10 mouse cellular contexts compared by ENCODE assay signal in the genomic region with DNA sequence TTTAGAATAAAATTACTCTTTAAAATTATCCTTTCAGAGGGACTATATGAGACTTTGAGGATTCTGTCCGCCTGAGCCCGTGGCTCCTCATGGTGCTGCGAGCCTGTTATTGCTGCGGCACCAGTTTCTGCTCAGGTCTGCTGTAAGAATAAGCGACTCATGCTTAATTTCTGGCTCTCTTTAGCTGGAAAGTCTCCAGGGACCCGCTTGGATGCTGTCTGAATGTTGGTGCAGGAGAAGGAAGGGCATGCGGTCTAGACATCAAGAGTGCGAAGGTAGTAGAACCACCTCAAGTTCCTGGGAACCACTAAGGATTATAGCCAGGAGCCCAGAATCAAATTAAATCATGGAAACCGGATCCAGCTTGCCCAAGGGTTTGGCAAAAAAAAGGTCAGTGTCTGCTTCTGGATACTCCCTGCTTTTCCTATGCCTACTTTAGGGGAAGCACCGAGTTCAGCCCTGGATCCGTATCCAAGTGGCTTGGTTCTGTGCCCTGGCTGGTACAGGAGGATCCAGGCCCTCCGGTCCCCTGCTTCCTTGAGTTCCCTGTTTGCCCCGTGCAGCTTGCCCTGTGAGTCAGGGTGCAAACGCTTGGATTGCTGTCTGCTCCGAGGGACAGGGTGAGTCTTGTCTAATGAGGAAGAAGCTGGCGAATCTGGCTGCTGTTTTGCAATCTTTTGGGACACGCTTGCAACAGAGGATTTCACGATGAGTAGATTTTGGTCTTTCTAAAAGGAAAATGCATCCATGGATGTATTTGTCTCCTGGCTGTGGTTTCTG.
A peak's percentile ranks its signal among the peaks of the same experiment; 100 is the strongest.
DNase-seq lines count a peak whose midpoint lies in the region; ATAC-seq and TF ChIP-seq lines count a peak whose summit lies in the region.
"Had no signal": no experiment of that assay in that cellular context is flagged by ENCODE, and none has a peak within 500 bp of the region (broad histone marks: within the 10 kb centered on the region; RNA-seq: fewer than 3 reads in every experiment).

No protein-coding gene starts in this region.

- ATAC-seq in intestine, embryonic 16.5 days: peak; percentile 55
- no peak for ATAC-seq in intestine, embryonic 15.5 days
- ATAC-seq in lung, postnatal 0 days: peak; percentile 74
- ATAC-seq in midbrain, embryonic 16.5 days: no peak
- ATAC-seq in kidney, embryonic 14.5 days (ENCODE audit: low FRiP score, low TSS enrichment): no peak
- ATAC-seq: hindbrain, embryonic 16.5 days had no signal

- 83% methylated on average over 18 of the region's 18 CpGs for WGBS in intestine, embryonic 16.5 days
- WGBS in intestine, embryonic 15.5 days: 82% methylated on average over 18 of the region's 18 CpGs
- 74% methylated on average over 18 of the region's 18 CpGs for WGBS in lung, postnatal 0 days
- WGBS in midbrain, embryonic 16.5 days: 86% methylated on average over 18 of the region's 18 CpGs
- WGBS in kidney, embryonic 14.5 days: 75% methylated on average over 18 of the region's 18 CpGs

- no peaks in the 10 kb centered on the region for H3K9me3 ChIP-seq in intestine, embryonic 16.5 days (ENCODE audit: control insufficient read depth, low read length)
- H3K9me3 ChIP-seq in intestine, embryonic 15.5 days: no peaks in the 10 kb centered on the region
- no peaks in the 10 kb centered on the region for H3K9me3 ChIP-seq in lung, postnatal 0 days (ENCODE audit: low read length)
- H3K9me3 ChIP-seq in midbrain, embryonic 16.5 days (replicated peaks; ENCODE audit: control insufficient read depth, low read length, poor library complexity, severe bottlenecking): no peaks in the 10 kb centered on the region
- no peaks in the 10 kb centered on the region for H3K9me3 ChIP-seq in kidney, embryonic 14.5 days (ENCODE audit: control insufficient read depth, low read length)
- H3K9me3 ChIP-seq: midbrain, embryonic 12.5 days had no signal

- TF ChIP-seq CTCF in lung, postnatal 0 days (IDR thresholded peaks at IDR 0.05): no peak

- peak; percentile 96 for DNase-seq in adipocyte (ENCODE audit: low spot score)
- DNase-seq in fat pad, adult 2 months (ENCODE audit: extremely low read depth, low read depth, low spot score): peak; percentile 94
- peak; percentile 83 for DNase-seq in lung, postnatal 0 days (ENCODE audit: low spot score)
- DNase-seq: thymus, postnatal 36 days had no signal

- TF ChIP-seq EP300 in lung, postnatal 0 days (IDR thresholded peaks at IDR 0.05): peak; percentile 35; the same call in 1 of the 2 replicates

- no peak overlapping the region for H3K27ac ChIP-seq in intestine, embryonic 16.5 days (ENCODE audit: low read length)
- no peak overlapping the region for H3K27ac ChIP-seq in intestine, embryonic 15.5 days
- no peak overlapping the region for H3K27ac ChIP-seq in lung, postnatal 0 days (ENCODE audit: low read length)
- no peak overlapping the region for H3K27ac ChIP-seq in midbrain, embryonic 16.5 days (ENCODE audit: low read length)
- no peak overlapping the region for H3K27ac ChIP-seq in kidney, embryonic 14.5 days (ENCODE audit: low read depth, low read length)
- H3K27ac ChIP-seq: midbrain, embryonic 12.5 days had no signal

- H3K9ac ChIP-seq in intestine, embryonic 16.5 days (ENCODE audit: low read depth, low read length): no peak overlapping the region
- no peak overlapping the region for H3K9ac ChIP-seq in intestine, embryonic 15.5 days
- no peak overlapping the region for H3K9ac ChIP-seq in lung, postnatal 0 days (replicated peaks; ENCODE audit: low read depth)
- H3K9ac ChIP-seq in midbrain, embryonic 16.5 days (ENCODE audit: low read depth, low read length): no peak overlapping the region
- H3K9ac ChIP-seq in kidney, embryonic 14.5 days (ENCODE audit: low read depth, low read length): no peak overlapping the region
- H3K9ac ChIP-seq: midbrain, embryonic 12.5 days had no signal

- H3K4me2 ChIP-seq in intestine, embryonic 16.5 days (ENCODE audit: low read depth, low read length): no peak overlapping the region
- no peak overlapping the region for H3K4me2 ChIP-seq in intestine, embryonic 15.5 days (replicated peaks)
- no peak overlapping the region for H3K4me2 ChIP-seq in lung, postnatal 0 days (replicated peaks; ENCODE audit: low read depth, low read length)
- H3K4me2 ChIP-seq in midbrain, embryonic 16.5 days (ENCODE audit: low read length): no peak overlapping the region
- no peak overlapping the region for H3K4me2 ChIP-seq in kidney, embryonic 14.5 days (replicated peaks; ENCODE audit: low read depth, low read length)
- H3K4me2 ChIP-seq: midbrain, embryonic 12.5 days had no signal

- H3K4me1 ChIP-seq in intestine, embryonic 16.5 days (ENCODE audit: control insufficient read depth, insufficient read depth, low read length): 0 out of 2 replicates have a peak, but pooled peaks cover 3% of the 10 kb centered on the region
- H3K4me1 ChIP-seq in intestine, embryonic 15.5 days (replicated peaks): no peaks in the 10 kb centered on the region
- H3K4me1 ChIP-seq in lung, postnatal 0 days (ENCODE audit: insufficient read depth, low read depth, low read length): no peaks in the 10 kb centered on the region
- no peaks in the 10 kb centered on the region for H3K4me1 ChIP-seq in midbrain, embryonic 16.5 days (ENCODE audit: control insufficient read depth, insufficient read depth, low read length)
- H3K4me1 ChIP-seq in kidney, embryonic 14.5 days (ENCODE audit: control insufficient read depth, insufficient read depth, low read length): no peaks in the 10 kb centered on the region
- H3K4me1 ChIP-seq: midbrain, embryonic 12.5 days had no signal

- H3K4me3 ChIP-seq in intestine, embryonic 16.5 days (ENCODE audit: low read length): no peak overlapping the region
- no peak overlapping the region for H3K4me3 ChIP-seq in intestine, embryonic 15.5 days (replicated peaks)
- H3K4me3 ChIP-seq in lung, postnatal 0 days (ENCODE audit: low read depth, low read length): no peak overlapping the region
- no peak overlapping the region for H3K4me3 ChIP-seq in midbrain, embryonic 16.5 days (ENCODE audit: low read depth, low read length)
- H3K4me3 ChIP-seq in kidney, embryonic 14.5 days (ENCODE audit: low read length): no peak overlapping the region
- H3K4me3 ChIP-seq: midbrain, embryonic 12.5 days had no signal

- H3K36me3 ChIP-seq in intestine, embryonic 16.5 days (ENCODE audit: control insufficient read depth, insufficient read depth, low read length): no peaks in the 10 kb centered on the region
- H3K36me3 ChIP-seq in intestine, embryonic 15.5 days: no peaks in the 10 kb centered on the region
- H3K36me3 ChIP-seq in lung, postnatal 0 days (ENCODE audit: insufficient read depth, low read length): no peaks in the 10 kb centered on the region
- H3K36me3 ChIP-seq in midbrain, embryonic 16.5 days (ENCODE audit: control insufficient read depth, insufficient read depth, low read length): no peaks in the 10 kb centered on the region
- H3K36me3 ChIP-seq in kidney, embryonic 14.5 days (ENCODE audit: control insufficient read depth, insufficient read depth, low read length): no peaks in the 10 kb centered on the region
- H3K36me3 ChIP-seq: midbrain, embryonic 12.5 days had no signal

- no peaks in the 10 kb centered on the region for H3K27me3 ChIP-seq in intestine, embryonic 16.5 days (replicated peaks; ENCODE audit: control insufficient read depth, insufficient read depth, low read length)
- H3K27me3 ChIP-seq in intestine, embryonic 15.5 days (replicated peaks): no peaks in the 10 kb centered on the region
- no peaks in the 10 kb centered on the region for H3K27me3 ChIP-seq in lung, postnatal 0 days (replicated peaks; ENCODE audit: insufficient read depth, low read length)
- no peaks in the 10 kb centered on the region for H3K27me3 ChIP-seq in midbrain, embryonic 16.5 days (ENCODE audit: control insufficient read depth, insufficient read depth, low read depth, low read length)
- no peaks in the 10 kb centered on the region for H3K27me3 ChIP-seq in kidney, embryonic 14.5 days (ENCODE audit: control insufficient read depth, insufficient read depth, low read length)
- H3K27me3 ChIP-seq: midbrain, embryonic 12.5 days had no signal

Comparison
In these comparisons a context has a peak if more than half of its experiments do, and no peak if none do; other contexts are left out.
1. ATAC-seq: peak in intestine, embryonic 16.5 days (single experiment) and lung, postnatal 0 days (single experiment); none in intestine, embryonic 15.5 days (single experiment), midbrain, embryonic 16.5 days (single experiment) and kidney, embryonic 14.5 days (single experiment).
2. Peak in every context shown above with its lines, with median percentiles within 50 percentile points of each other: DNase-seq.